Mouse (Mus musculus) common myeloid progenitor, adult 5-6 weeks (primary cell): ENCODE data around the gene Tmem200b. TPM values are rescaled to one million over a fixed set of nuclear protein-coding genes. Genes with fewer than 3 reads are reported as not detected.

Experiments used
- ATAC-seq: replicated peaks from 2 replicates; pipeline ENCODE4 v1.8.0; 2016; ENCODE audit warnings: low read depth, mild to moderate bottlenecking, moderate TSS enrichment, inconsistent platforms; ENCODE audit not compliant: poor library complexity, severe bottlenecking
- total RNA-seq: library from RNA; stranded (forward); fragments of 200-1000, 187-1606 nt; gene quantifications from 2 replicates; pipeline ENCODE4 v1.2.3, GENCODE M21; 2017

Tmem200b gene
- total RNA-seq, result not detected in 2 replicates

DNA sequence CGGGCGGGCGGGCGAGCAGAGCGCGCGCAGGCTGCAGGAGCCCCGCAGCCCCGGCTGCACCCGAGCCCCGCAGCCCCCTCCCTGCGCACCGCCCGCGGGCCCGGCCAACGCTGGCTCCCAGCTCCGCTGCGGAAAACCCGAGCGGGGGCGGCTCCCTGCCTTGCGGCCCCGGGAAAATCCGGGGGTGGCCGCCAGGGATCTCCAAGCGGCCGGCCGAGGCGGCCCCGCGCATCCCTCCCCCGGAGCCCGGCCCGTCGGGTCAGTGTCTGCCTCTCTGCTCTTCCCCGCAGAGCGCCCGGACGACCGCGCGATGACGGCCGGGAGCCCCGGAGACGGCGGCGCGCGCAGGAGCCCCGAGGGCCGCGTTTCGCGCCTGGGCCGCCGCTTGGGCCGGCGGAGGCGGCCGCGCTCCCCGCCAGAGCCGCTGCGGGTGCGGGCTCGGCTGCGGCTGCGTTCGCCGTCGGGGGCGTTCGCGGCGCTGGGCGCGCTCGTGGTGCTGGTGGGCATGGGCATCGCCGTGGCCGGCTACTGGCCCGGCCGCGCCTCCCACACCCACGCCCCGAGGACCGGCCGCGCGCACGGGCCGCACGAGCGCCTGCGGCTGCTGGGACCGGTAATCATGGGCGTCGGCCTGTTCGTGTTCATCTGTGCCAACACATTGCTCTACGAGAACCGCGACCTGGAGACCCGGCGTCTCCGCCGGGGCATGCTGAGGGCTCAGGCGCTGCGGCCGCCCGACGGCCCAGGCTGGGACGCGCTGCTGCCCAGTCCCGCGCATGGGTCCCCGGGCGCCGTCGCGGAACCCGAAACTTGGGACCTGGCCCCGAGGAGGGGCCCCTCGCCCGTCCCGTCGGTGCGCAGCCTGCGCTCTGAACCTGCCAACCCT lies at the start of gene Tmem200b:
Gene Tmem200b (plus strand): TSS at position 311 of the 886 bp plus-strand sequence.
- no peak for ATAC-seq

DNA sequence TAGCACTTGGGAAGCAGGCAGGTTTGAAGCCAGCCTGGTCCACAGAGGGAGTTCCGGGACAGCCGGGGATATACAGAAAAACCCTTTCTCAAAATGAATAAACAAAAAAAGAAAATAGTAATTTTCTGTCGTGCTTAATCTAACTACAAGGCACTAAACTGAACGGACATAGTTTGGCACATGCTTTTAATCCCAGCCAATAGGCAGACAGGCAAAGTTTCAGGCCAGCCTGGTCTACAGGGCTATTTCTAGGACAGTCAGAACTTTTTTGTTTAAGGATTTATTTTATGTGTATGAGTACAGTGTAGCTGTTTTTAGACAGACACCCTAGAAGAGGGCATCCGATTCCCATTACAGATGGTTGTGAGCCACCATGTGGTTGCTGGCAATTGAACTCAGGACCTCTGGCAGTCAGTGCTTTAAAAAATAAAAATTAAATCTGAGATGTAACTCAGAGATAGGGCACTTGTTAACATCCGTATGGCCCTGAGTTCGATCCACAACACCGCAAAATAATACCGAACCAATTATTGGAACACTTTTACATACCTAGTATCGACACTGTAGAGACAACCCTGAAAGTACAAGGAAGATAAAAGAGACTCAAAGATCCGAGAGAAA lies 48.8 kb upstream of the Tmem200b start:
- ATAC-seq, result no peak

DNA sequence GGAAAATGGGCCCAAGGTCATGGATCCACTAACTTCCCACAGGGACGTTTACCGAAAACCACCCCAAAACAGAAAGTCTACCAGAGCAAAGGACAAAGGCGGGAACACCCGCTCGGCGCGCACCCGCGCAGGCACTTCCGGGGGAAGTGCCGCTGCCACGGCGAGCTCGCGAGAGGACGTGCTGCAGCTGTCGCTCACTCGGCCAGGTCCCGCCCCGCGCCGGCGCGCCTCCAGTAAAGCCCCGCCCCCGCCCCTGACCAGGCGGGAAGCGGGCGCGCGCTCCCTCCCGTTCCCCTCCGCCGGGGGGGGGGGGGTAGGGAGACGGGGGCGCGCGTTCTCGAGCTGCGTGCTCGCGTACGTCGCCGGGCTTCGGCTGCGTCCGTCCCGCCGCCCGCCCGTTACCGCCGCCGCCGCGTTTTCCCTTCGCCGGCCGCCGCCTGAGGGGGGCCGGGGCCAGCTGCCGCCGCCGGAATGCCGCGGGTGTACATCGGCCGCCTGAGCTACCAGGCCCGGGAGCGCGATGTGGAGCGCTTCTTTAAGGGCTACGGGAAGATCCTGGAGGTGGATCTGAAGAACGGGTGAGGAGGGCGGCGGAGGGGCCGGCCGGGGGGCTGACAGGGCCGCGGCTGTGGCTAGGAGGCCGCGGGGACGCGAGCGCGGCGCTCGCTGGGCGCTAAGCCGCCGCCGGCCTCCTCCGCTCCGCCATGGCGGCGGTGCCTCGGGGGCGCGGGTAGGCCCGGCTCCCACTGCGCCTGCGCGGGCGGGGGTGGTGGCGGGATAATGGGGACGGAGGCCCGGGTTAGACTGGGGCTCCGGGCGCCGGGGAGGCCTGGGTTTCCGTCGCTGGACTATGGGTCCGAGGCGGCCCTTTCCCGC lies 48.0 kb upstream of the Tmem200b start, which contains the start of gene Srsf4:
Gene Srsf4 (plus strand): TSS at position 325 of the 876 bp plus-strand sequence.
- peak; percentile 90 for ATAC-seq

DNA sequence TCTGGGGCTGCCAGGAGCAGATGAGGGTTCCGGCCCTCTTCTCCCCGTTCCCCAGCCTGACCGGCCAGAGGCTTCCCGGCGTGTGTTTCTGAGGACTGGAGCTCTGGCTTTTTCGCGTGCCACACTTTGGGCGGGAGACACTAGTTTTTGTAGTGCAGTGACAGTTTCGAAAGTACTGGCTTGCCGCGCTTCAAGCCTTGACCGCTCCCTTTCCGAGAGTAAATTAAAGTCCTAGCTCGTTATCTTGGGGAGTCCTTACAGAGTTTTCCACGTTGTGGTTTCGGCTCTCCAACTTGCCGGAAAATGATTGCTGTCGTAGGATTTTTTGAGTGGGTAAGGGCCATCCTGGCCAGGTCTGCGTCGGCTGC lies 47.4 kb upstream of the Tmem200b start:
- ATAC-seq, result peak; percentile 39

DNA sequence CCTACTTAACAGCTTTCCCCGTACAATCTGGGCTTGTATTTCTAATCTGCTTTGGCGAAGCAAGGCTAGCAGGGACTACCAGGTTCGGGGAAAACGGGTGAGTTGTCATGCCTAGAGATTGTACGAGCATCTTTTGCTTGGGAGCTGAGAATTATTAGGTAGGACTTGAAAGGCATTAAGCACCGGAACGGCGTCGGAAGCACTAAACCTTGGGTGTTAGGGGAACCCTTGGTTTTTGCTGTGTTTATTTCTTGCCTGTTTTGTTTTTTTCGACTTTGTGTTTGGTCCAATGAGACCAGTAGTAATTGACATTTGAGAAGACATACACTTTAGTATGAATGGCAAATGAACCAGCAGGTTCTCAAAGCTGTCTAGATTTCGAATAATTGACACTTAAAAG lies 47.0 kb upstream of the Tmem200b start:
- ATAC-seq, result no peak

DNA sequence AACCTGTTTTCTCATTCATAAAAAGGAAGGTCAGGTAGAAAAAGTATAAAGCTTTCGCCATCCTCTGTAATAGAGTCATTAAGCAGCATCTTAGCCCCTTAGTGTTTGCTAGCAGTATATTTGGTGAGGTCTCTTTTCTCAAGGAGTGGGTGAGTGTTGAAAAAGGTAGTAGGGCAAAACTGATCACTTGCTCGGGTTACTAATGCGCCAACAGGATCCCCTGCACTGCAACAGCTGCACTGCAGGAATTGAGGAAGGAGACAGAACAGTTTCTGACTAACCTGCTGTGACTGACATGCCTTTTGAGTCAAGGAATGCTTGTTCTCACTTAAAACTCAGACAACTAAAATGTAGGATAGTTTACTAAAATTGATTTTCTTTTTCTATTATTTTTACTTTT lies 46.3 kb upstream of the Tmem200b start:
- ATAC-seq, result no peak

DNA sequence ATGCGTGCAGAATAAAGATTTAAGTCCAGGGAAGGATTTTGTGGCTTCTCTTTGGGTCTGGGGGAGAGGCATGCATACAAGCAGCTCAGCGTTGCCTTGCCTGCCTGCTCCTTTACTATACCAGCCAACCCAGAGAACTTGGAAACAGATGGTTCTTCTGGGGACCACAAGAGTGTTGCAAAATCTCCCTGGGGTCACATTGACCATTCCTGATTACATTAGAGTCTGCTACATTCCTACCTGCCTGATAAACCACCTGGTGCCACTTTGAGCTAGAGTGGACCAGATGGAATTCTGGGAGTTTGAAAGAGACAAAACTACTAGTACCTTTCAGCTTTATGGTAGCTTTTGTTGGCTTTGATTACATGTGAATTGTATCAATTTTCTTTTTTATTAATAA lies 44.7 kb upstream of the Tmem200b start:
- no peak for ATAC-seq

DNA sequence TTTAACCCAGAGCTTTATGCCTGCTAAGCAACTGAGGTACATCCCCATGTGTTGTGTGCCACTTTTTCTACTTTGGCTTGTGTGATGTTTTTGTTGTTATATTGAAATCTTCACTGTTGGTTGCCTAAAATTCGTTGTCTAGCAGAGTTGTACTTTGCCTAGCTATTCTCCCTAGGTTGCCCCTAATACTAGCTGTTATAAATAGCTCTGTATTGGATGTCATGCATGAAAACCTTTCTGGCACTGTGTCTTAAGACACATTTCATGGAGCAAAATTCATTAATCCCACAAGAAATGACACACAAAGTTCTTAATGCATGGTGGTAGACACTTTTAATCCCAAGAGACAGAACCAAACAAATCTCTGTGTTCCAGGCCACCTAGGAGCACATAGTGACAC lies 41.9 kb upstream of the Tmem200b start:
- no peak for ATAC-seq

DNA sequence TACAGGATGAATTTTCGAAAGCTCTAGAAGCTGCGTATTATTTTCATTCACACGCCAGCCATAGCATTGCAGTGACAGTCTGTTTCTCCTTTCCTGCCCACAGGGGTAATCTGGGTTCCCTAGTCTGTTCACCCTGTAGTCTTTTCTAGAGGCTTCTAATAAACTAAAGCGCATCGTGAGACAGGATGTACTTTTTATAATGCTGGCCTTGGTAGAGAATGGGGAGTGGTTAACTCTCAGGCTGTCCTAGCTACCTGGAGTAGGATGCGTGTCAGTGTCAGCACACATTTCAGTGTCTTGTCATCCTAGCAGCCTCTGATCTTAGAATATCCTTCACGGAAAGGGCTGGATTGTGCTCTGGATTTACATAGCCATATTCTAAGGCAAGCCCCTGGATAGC lies 40.3 kb upstream of the Tmem200b start:
- ATAC-seq, result no peak

DNA sequence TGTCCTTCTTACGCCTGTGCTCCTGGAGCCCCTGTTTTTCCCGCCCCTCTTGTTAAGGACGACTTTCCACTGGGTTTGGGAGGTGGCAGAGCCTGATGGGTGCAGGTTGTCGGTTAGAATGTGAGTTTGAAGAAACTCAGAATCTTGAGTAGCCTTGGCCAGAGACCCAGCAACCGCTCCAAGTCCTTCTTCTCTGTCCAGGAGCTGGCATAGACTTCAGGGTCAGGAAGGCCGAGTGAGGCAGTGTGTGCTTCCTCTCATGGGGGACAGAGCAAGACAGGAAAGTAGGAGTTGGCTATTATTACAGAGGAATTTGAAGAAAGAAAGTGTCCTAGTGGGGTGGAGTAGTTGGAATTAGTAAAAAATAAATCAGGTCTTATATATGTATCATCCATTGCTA lies 38.0 kb upstream of the Tmem200b start:
- no peak for ATAC-seq

DNA sequence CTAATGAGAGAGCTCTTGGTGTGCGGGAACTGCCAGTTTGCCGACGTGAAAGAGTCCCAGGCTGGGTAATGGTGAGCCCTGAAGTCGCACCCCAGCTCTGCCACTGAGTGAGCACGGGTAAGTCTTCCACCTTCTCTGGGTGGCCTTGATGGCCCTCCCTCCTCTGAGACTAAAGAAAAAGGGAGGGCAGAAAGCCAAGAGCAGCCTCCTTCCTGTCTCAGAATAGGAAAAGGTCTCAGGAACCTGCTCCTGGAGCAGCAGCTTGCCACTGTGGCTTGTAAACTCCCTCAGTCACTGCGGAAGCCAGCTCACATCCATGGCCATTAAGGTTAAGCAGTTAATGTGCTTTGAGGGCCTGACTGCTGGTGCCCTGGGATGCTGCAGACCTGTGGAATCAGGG lies 36.2 kb upstream of the Tmem200b start:
- ATAC-seq, result no peak

DNA sequence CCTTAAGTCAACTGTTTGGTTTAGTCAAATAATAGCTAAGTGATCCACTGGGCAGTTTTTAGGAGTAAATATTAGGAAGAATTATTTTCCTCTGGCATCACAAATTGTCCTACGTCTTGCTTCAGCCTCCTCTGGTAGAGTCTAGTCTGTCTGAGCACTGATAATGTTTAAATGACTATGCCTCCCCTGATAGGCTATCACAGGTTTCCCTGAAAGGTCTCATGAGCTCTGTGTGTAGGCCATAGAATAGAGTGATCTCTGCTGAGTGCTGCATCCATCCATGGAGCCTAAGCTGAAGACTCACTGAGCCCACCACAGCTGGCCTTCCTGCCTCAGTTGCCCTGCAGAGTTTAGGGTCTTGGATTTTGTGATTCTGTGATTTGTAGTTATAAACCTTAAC lies 33.0 kb upstream of the Tmem200b start:
- ATAC-seq, result no peak

DNA sequence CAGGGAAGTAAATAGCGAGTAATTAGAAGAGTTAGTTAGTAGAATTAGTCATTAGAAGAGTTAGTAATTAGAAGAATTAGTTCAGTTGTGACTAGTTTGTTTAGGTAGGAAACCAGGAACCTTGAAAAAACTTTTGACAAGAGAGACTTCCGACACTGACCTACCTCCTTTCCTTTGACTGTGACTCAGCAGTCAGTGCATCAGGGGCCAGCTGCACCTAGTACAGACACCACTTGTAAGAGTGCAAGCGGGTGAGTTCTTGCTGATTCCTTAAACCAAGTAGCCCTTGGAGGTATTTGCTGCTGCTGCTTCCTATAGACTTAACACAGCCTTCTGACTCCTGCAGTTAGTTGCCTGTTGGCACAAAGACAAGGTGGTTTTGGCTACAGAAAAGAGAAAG lies 30.9 kb upstream of the Tmem200b start:
- ATAC-seq, result peak; percentile 77

DNA sequence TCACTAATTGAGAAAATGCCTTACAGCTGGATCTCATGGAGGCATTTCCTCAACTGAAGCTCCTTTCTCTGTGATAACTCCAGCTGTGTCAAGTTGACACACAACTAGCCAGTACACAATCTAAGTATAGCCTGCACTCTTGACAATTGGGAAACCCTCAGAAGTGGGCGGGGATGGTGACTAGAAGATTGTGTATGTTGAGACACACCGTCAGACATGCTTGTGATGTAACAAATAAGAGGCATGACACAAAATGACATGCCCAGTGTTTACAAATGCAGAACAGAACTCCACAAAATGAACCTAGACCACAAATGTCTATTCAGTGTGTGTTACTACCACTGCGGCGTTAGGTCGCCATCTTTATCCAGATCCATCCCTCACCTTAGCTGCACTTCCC lies 24.5 kb upstream of the Tmem200b start:
- ATAC-seq, result no peak

DNA sequence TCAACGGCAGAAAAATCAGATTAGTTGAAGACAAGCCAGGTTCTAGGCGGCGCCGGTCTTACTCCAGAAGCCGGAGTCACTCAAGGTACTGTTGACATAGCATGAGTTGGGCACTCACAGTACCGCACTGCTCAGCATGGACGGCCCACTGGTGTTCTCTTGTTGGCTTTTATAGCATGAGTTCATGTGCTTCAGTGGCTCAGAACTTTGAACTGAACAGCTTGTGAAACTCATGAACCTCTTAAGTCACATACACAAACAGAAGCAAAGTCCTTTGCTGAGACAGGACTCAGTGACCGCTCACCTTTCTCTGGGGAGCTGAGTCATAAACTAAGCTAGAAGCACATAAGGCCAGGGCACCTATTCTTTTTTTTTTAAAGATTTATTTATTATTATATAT lies 23.8 kb upstream of the Tmem200b start:
- no peak for ATAC-seq

DNA sequence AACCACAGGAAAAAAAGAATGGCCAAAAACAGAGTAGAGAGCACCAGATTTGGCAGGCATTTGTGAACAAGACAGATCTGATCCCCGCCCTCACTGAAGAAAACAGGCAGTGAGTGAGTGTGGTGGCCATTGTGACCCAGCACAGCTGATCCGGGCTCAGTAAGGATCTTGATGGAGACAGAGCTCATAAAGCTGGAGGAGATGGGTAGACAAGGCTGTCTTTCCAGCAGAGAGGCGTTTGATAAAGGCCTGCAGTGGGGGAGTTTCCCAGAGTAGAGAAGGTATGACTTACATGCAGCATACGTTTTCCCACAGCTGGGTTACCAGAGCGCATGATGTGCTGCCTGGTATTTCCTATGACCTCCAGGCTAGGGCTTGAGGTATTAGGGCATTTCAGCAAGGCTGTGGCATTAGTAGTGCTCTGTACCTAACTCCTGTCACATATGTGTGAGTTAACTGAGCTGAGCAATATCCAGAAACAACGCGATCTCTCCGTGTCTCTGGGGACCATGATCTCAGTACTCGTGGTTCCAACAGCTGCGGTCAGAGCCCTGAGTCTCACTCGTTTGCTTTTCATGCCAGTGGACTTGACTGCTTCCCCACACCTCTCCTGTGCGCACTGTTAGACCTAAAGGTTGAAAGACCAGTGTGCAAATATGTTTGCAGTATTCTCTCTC lies 22.9 kb upstream of the Tmem200b start:
- ATAC-seq, result no peak

DNA sequence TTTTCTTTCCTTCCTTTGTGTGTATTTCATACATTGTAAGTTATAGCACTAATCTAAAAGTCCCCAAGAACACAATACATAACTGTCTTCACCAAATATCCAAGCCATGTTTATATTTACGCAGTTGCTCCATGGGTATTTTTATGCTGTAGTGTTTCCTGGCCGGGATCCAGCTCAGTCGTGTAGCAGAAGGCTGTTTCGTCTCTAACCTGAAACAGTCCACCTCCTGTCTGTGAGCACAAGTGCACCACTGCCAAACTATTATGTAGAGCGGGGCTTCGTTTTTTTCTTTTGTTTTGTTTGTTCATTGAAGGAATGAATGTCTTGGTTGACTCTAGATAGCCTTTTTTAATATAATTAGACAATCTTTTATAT lies 22.4 kb upstream of the Tmem200b start:
- no peak for ATAC-seq

DNA sequence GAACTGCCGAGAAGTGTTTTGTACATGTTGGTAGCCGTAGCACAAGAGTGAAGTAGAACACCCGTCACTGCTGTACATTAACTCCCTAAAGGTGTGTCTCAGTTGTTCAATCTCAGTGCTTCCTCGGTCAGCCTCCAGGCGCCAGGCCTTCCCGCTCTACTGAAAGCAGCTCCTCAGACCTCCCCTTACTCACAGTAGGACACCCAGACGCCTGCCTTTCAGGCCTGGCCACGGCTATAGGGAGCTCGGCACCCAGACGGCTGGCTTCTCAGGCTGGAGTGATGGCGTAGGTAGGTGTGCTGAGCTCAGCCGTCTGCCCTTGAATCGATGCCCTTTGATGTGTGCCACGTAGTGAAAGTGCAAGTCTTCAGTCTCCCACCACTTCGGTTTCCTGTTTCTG lies 20.5 kb upstream of the Tmem200b start:
- ATAC-seq, result no peak

DNA sequence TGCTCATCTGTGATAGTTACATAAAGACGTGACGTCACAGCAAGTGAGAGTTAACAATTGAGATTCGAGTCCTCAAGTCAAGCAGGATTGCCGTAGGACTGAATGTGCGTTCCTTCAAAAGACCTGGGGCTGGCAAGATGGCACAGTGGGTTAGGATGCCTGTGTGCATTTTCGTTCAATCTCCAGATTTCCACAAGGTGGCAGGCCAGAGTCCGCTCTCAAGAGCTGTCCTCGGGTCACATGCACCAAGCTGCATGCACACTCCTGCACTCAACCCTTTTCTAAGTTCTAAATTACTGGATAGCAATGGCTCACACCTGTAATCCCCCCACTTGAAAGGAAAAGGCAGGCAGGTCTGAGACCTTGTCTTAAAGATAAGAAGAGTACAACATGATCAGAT lies 17.1 kb upstream of the Tmem200b start:
- ATAC-seq, result peak; percentile 73

DNA sequence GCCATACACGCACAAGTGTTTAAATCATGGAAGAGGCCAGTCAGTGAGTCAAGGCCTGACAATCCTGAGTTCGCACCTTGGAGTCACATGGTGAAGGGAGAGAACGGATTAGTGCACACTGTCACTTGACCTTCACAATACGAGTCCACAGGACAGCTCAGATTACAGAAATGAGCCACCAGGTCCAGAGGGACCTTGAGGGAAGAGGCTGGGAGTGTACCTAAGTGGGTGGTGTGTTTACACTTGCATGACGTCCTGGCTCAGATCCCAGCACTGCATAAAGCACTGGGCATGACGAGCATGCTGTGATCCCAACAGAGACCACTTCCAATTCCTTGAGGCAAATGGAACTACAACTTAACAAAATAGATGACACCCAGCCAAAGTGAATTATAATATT lies 15.1 kb upstream of the Tmem200b start:
- no peak for ATAC-seq
